ENCODE assay signal across 8 mouse cellular contexts in the genomic region with DNA sequence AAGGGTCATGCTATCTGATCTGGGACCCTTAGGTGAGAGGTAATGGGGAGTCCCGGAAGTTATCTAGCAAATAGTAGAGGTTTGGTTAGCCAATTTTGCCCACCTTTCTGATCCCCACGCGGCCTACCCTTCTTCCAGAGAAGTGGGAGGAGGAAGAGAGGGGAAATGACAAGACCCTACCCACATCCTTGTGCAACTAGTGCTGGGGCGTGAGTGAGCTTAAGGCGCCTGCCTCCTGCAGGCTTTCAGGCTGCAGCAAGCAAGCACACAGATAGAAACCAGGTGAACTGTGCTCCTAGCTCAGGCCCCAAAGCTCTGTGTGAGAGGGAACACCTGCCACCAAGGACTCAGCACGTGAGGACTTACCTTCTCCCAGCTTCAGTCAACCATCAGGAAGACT. TPM values are rescaled to one million over a fixed set of nuclear protein-coding genes. Genes with fewer than 3 reads are reported as not detected.
DNase-seq lines count a peak whose midpoint lies in the region; ATAC-seq and TF ChIP-seq lines count a peak whose summit lies in the region.

No protein-coding gene starts in this region.

- no peak for TF ChIP-seq POLR2A in bone marrow, adult 2 months (IDR thresholded peaks at IDR 0.05; ENCODE audit: borderline replicate concordance, control insufficient read depth, low read depth, low read length)

- peak overlapping the region; percentile 85 for H3K4me2 ChIP-seq in heart, postnatal 0 days (ENCODE audit: low read depth, low read length)
- peak overlapping the region; percentile 97 for H3K4me2 ChIP-seq in hindbrain, embryonic 15.5 days
- peak overlapping the region; percentile 98 for H3K4me2 ChIP-seq in midbrain, embryonic 12.5 days (replicated peaks)

- H3K9me3 ChIP-seq in heart, postnatal 0 days (replicated peaks; ENCODE audit: control insufficient read depth, low read length), result no peaks in the 10 kb centered on the region
- H3K9me3 ChIP-seq in hindbrain, embryonic 15.5 days, result no peaks in the 10 kb centered on the region
- H3K9me3 ChIP-seq in midbrain, embryonic 12.5 days, result no peaks in the 10 kb centered on the region

- H3K27me3 ChIP-seq in heart, postnatal 0 days (ENCODE audit: control insufficient read depth, insufficient read depth, low read length), result no peaks in the 10 kb centered on the region
- peaks cover 3% of the 10 kb centered on the region; the same call in 1 of the 2 replicates for H3K27me3 ChIP-seq in hindbrain, embryonic 15.5 days
- peaks cover 63% of the 10 kb centered on the region for H3K27me3 ChIP-seq in midbrain, embryonic 12.5 days

- ATAC-seq in heart, postnatal 0 days (ENCODE audit: insufficient read depth, low read depth), result no peak
- no peak for ATAC-seq in hindbrain, embryonic 15.5 days (ENCODE audit: low FRiP score, low read depth)
- ATAC-seq in midbrain, embryonic 12.5 days (ENCODE audit: low FRiP score, low read depth), result no peak

- H3K27ac ChIP-seq in heart, postnatal 0 days (ENCODE audit: low read depth), result peak overlapping the region; percentile 89
- H3K27ac ChIP-seq in bone marrow, adult 2 months (ENCODE audit: control insufficient read depth, insufficient read depth, low read depth, low read length, poor library complexity), result peak overlapping the region; percentile 53; the same call in 1 of the 2 replicates
- peak overlapping the region; percentile 70 for H3K27ac ChIP-seq in hindbrain, embryonic 15.5 days (replicated peaks)
- 0 out of 2 replicates have a peak overlapping the region, but pooled peaks have one; percentile 73 for H3K27ac ChIP-seq in midbrain, embryonic 12.5 days (replicated peaks)

- WGBS in heart, postnatal 0 days, result 33% methylated on average over 6 of the region's 6 CpGs
- WGBS in bone marrow, adult 2 months, result 7% methylated on average over 6 of the region's 6 CpGs
- WGBS in hindbrain, embryonic 15.5 days, result 15% methylated on average over 6 of the region's 6 CpGs
- WGBS in midbrain, embryonic 12.5 days, result 10% methylated on average over 6 of the region's 6 CpGs

- peaks cover 11% of the 10 kb centered on the region for H3K4me1 ChIP-seq in heart, postnatal 0 days (ENCODE audit: control insufficient read depth, insufficient read depth)
- no peaks in the 10 kb centered on the region for H3K4me1 ChIP-seq in bone marrow, adult 2 months (ENCODE audit: control insufficient read depth, insufficient read depth, low read length)
- peaks cover 27% of the 10 kb centered on the region for H3K4me1 ChIP-seq in hindbrain, embryonic 15.5 days (replicated peaks)
- peaks cover 23% of the 10 kb centered on the region for H3K4me1 ChIP-seq in midbrain, embryonic 12.5 days

- no peak for TF ChIP-seq CTCF in heart, postnatal 0 days (IDR thresholded peaks at IDR 0.05; ENCODE audit: low read depth)
- no peak for TF ChIP-seq CTCF in bone marrow, adult 2 months (IDR thresholded peaks at IDR 0.05; ENCODE audit: control insufficient read depth, insufficient read depth, low read length)

- TF ChIP-seq EP300 in heart, postnatal 0 days (IDR thresholded peaks at IDR 0.05; ENCODE audit: low read depth), result no peak

- H3K36me3 ChIP-seq in heart, postnatal 0 days (replicated peaks; ENCODE audit: control insufficient read depth, insufficient read depth, low read length), result no peaks in the 10 kb centered on the region
- no peaks in the 10 kb centered on the region for H3K36me3 ChIP-seq in hindbrain, embryonic 15.5 days
- H3K36me3 ChIP-seq in midbrain, embryonic 12.5 days, result no peaks in the 10 kb centered on the region

- DNase-seq in heart, postnatal 0 days (ENCODE audit: low spot score), result no peak
- DNase-seq in heart, adult 11 months, result no peak
- DNase-seq in cerebellum, postnatal 25 days, result no peak
- DNase-seq in B cell, adult 2 months, result no peak
- DNase-seq in cerebellum, adult 18-20 months, result no peak

- peak overlapping the region; percentile 79 for H3K4me3 ChIP-seq in heart, postnatal 0 days (ENCODE audit: low read depth, low read length)
- peak overlapping the region; percentile 40 for H3K4me3 ChIP-seq in bone marrow, adult 2 months (replicated peaks; ENCODE audit: control insufficient read depth, low read depth, low read length)
- peak overlapping the region; percentile 58 for H3K4me3 ChIP-seq in hindbrain, embryonic 15.5 days
- H3K4me3 ChIP-seq in midbrain, embryonic 12.5 days, result peak overlapping the region; percentile 69; the same call in 1 of the 2 replicates

- H3K9ac ChIP-seq in heart, postnatal 0 days (replicated peaks; ENCODE audit: low read depth, low read length), result peak overlapping the region; percentile 79
- peak overlapping the region; percentile 57 for H3K9ac ChIP-seq in hindbrain, embryonic 15.5 days
- H3K9ac ChIP-seq in midbrain, embryonic 12.5 days (replicated peaks), result peak overlapping the region; percentile 83

RNA-seq across cellular contexts. Expression of gene Csrp1, which starts 31.2 kb away (rescaled TPM):
- 529 and 840 TPM in 2 replicates for total RNA-seq in heart, postnatal 0 days (2014; rRNA removed; ENCODE audit: low replicate concordance)
- 128 and 145 TPM in 2 replicates for polyA plus RNA-seq in heart, postnatal 0 days (2015; fragmentation: Nextera tagmentation; extraction: Ambion mirVana)
- polyA plus RNA-seq in bone marrow, adult 2 months (2011; ENCODE audit: insufficient read depth, insufficient read length, low replicate concordance, missing spikeins), result 61.5 and 109 TPM in 2 replicates
- polyA plus RNA-seq in hindbrain, embryonic 15.5 days (2015; fragmentation: Nextera tagmentation; extraction: Ambion mirVana), result 17.7 and 19.6 TPM in 2 replicates
- 35.6 and 41.0 TPM in 2 replicates for polyA plus RNA-seq in midbrain, embryonic 12.5 days (2016; fragmentation: Nextera tagmentation; extraction: Ambion mirVana)
